Mouse (Mus musculus) thymus, adult 2 months (tissue): ENCODE results near the gene Plcxd3. TPM values are rescaled to one million over a fixed set of nuclear protein-coding genes. Genes with fewer than 3 reads are reported as not detected.

Experiments
- DNase-seq: peaks from one replicate; pipeline ENCODE4 v3.0.0; 2021
- H3K27ac ChIP-seq: fragments of 200-500 bp; 2 replicates; pipeline ENCODE4 v1.5.1; 2012; ENCODE audit warnings: low read length, control low read depth; ENCODE audit not compliant: control insufficient read depth, insufficient read depth
- H3K27me3 ChIP-seq: fragments of 200-500 bp; 2 replicates; pipeline ENCODE4 v1.6.1; 2012; ENCODE audit warnings: mild to moderate bottlenecking, low read length, moderate library complexity, mixed read lengths; ENCODE audit not compliant: control insufficient read depth, insufficient read depth
- H3K36me3 ChIP-seq: fragments of 200-500 bp; 2 replicates; pipeline ENCODE4 v1.6.1; 2012; ENCODE audit warnings: mild to moderate bottlenecking, low read length, moderate library complexity; ENCODE audit not compliant: control insufficient read depth, insufficient read depth
- H3K4me1 ChIP-seq: fragments of 200-500 bp; replicated peaks from 2 replicates; pipeline ENCODE4 v1.6.1; 2012; ENCODE audit warnings: low read length; ENCODE audit not compliant: control insufficient read depth, insufficient read depth
- H3K4me3 ChIP-seq: fragments of 200-500 bp; 2 replicates; pipeline ENCODE4 v1.5.1; 2012; ENCODE audit warnings: mild to moderate bottlenecking, low read length, control low read depth, moderate library complexity; ENCODE audit not compliant: control insufficient read depth, insufficient read depth
- CTCF ChIP-seq: fragments of 200-500 bp; IDR thresholded peaks from 2 replicates; pipeline ENCODE4 v1.5.1; 2012; ENCODE audit warnings: mild to moderate bottlenecking, control low read depth, low read length, moderate library complexity, borderline replicate concordance; ENCODE audit not compliant: control insufficient read depth, poor library complexity, insufficient read depth; ENCODE audit errors: extremely low read depth
- POLR2A ChIP-seq: fragments of 200-500 bp; IDR thresholded peaks from 2 replicates; pipeline ENCODE4 v1.6.1; 2012; ENCODE audit warnings: mild to moderate bottlenecking, low read length, control low read depth, moderate library complexity; ENCODE audit not compliant: control insufficient read depth, poor library complexity, insufficient read depth; ENCODE audit errors: extremely low read depth
- WGBS: fragments of 180-500 bp; shearing (Covaris S2); methylation state at CpG from one replicate; pipeline ENCODE4 v1.1.7; 2018; 5-methylcytosine and 5-hydroxymethylcytosine counted together
- polyA plus RNA-seq: library from polyadenylated mRNA; depleted of rRNA; stranded (reverse); fragments of >200 nt; gene quantifications from 2 replicates; pipeline ENCODE4 v1.2.3, GENCODE M21; 2012

Plcxd3 gene
- polyA plus RNA-seq, 1 experiment, result not detected

- Histone ChIP-seq H3K4me1 (no peaks in the 10 kb centered on the region), H3K27ac (no peak overlapping the region), H3K4me3 (no peak overlapping the region), H3K36me3 (no peaks in the 10 kb centered on the region), H3K27me3 (no peaks in the 10 kb centered on the region)
- DNase-seq, result no peak
- 71% methylated on average over 2 of the region's 2 CpGs for WGBS
- TF ChIP-seq CTCF, result no peak
- TF ChIP-seq POLR2A, result no peak
Measured at GRCm38 (mm10) chr15:4367801-4368200, 7.5 kb upstream of the Plcxd3 start.

- Histone ChIP-seq H3K4me1 (no peaks in the 10 kb centered on the region), H3K27me3 (no peaks in the 10 kb centered on the region), H3K36me3 (no peaks in the 10 kb centered on the region), H3K4me3 (no peak overlapping the region), H3K27ac (no peak overlapping the region)
- WGBS, result 78% methylated on average over 6 of the region's 6 CpGs
- no peak for DNase-seq
- no peak for TF ChIP-seq CTCF
- no peak for TF ChIP-seq POLR2A
Measured at GRCm38 (mm10) chr15:4374453-4374990, 769 bp upstream of the Plcxd3 start.

- no peak for DNase-seq
- Histone ChIP-seq H3K4me1 (no peaks in the 10 kb centered on the region), H3K36me3 (no peaks in the 10 kb centered on the region), H3K27me3 (no peaks in the 10 kb centered on the region), H3K27ac (no peak overlapping the region), H3K4me3 (no peak overlapping the region)
- WGBS, result 32% methylated on average over 6 of the region's 6 CpGs
- TF ChIP-seq POLR2A (no peak), CTCF (no peak)
Measured at GRCm38 (mm10) chr15:4375031-4375422, 264 bp upstream of the Plcxd3 start.

- H3K27ac ChIP-seq, result no peak overlapping the region
- H3K27me3 ChIP-seq, result no peaks in the 10 kb centered on the region
- no peak for DNase-seq
- no peak overlapping the region for H3K4me3 ChIP-seq
- no peaks in the 10 kb centered on the region for H3K4me1 ChIP-seq
- no peaks in the 10 kb centered on the region for H3K36me3 ChIP-seq
- 34% methylated on average over 8 of the region's 8 CpGs for WGBS
- no peak for TF ChIP-seq CTCF
- no peak for TF ChIP-seq POLR2A
Measured at GRCm38 (mm10) chr15:4376221-4376631, 935 bp downstream of the Plcxd3 start.

GRCm38 (mm10) chr15:4378766-4379165 lies 3.5 kb downstream of the Plcxd3 start:
- Histone ChIP-seq H3K27me3 (no peaks in the 10 kb centered on the region), H3K36me3 (no peaks in the 10 kb centered on the region), H3K4me1 (no peaks in the 10 kb centered on the region), H3K27ac (no peak overlapping the region), H3K4me3 (no peak overlapping the region)
- 83% methylated on average over 5 of the region's 5 CpGs for WGBS
- no peak for TF ChIP-seq POLR2A
- no peak for TF ChIP-seq CTCF
- no peak for DNase-seq

- Histone ChIP-seq H3K4me3 (no peak overlapping the region), H3K36me3 (no peaks in the 10 kb centered on the region), H3K27me3 (no peaks in the 10 kb centered on the region), H3K27ac (no peak overlapping the region), H3K4me1 (no peaks in the 10 kb centered on the region)
- no peak for TF ChIP-seq POLR2A
- TF ChIP-seq CTCF, result no peak
- DNase-seq, result no peak
Measured at GRCm38 (mm10) chr15:4387774-4388173, 12.5 kb downstream of the Plcxd3 start.

- Histone ChIP-seq H3K4me3 (no peak overlapping the region), H3K4me1 (no peaks in the 10 kb centered on the region), H3K27me3 (no peaks in the 10 kb centered on the region), H3K36me3 (no peaks in the 10 kb centered on the region), H3K27ac (no peak overlapping the region)
- 88% methylated on average over 4 of the region's 4 CpGs for whole genome bisulfite sequencing
- TF ChIP-seq POLR2A (no peak), CTCF (no peak)
- DNase-seq, result no peak
Measured at GRCm38 (mm10) chr15:4400096-4400495, 24.8 kb downstream of the Plcxd3 start.
